Mouse (Mus musculus): ENCODE measurements around the gene Kcnk1.

Kcnk1 gene

DNA sequence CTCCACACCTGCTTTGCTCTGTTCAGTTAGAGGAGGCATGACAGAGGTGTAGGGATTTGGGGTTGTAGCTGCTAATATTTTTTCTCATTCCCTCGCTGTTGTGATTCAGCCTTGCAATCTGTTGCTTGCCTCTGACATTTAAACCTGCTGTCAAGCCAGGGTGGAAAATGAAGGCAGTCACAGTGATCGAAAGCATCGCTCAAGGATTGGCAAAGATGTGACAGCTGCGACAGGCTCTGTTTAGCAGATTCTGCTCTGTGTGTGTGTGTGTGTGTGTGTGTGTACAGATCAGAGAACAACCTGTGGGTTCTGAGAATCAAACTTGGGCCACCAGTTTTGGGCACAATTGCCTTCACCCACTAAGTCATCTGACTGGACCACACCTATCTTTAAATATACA lies 50.8 kb downstream of the Kcnk1 start:
- no peak for DNase-seq (ENCODE audit: extremely low read depth, low read depth)

DNA sequence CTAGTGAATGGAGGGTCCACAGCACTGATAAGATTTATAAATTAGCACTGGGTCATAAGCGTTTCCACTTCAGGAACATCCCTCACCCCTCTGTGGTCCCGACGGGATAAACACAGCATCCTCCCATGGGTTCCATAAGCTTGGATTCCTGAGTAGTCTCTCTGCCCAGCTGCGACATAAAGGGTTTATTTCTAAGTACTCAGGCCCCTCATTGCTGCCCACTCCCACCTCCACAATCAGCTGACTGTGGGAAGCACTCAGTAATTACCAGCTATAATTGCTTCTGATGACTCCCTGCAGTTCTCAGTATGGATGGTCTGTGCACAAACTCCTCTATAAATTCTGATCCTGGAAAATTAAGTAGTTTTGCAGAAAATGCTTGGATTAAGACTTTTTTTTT lies 58.9 kb downstream of the Kcnk1 start:
- DNase-seq (ENCODE audit: extremely low read depth, low read depth) = no peak

DNA sequence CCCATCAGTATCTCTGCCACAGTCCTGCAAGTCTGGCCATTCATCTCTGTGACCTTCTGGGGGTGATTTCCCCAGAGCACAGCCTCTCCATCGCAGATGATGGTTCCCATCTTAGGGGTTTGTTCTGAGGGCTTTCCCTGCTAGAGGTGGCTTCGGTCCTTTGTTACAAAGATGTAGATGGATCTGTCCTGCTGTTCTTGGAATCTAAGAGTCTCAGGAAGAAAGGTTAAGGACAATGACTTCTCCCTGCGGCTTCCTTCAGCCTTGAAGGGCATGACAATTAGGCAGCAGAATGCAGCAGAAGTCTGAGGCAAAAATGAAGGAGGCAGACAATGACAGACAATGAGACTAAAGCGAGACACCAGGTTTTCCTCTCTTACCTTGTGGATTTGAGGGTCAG lies 63.9 kb downstream of the Kcnk1 start:
- DNase-seq (ENCODE audit: extremely low read depth, low read depth) = no peak

GRCm38 (mm10) chr8:126062844-126063243 lies 67.9 kb downstream of the Kcnk1 start:
- DNase-seq (ENCODE audit: extremely low read depth, low read depth) = no peak

- DNase-seq (ENCODE audit: extremely low read depth, low read depth) = no peak
These were observed 69.0 kb downstream of the Kcnk1 start for GRCm38 (mm10) chr8:126063832-126064409.

- DNase-seq (ENCODE audit: extremely low read depth, low read depth) = no peak
These were observed 69.7 kb downstream of the Kcnk1 start for GRCm38 (mm10) chr8:126064587-126065145.

DNA sequence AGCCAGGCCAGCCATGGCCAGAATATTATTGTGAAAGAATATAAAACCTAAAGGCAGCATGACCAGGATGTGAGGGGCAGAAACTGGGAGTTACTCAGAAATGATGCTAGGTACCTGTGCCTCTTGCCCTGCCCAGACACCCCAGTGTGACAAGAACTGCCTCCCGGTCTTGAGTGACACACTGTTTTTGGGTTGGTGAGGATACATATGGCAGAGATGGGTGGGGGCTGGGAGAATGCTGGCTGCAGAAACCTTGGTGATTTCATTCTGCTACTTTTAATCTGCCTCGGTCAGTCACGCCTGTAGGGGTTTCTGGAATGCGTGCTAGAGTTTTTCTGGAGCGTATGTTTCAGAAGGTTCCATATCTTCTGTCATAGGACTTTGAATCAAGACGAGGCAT lies 72.3 kb downstream of the Kcnk1 start:
- no peak for DNase-seq (ENCODE audit: extremely low read depth, low read depth)

DNA sequence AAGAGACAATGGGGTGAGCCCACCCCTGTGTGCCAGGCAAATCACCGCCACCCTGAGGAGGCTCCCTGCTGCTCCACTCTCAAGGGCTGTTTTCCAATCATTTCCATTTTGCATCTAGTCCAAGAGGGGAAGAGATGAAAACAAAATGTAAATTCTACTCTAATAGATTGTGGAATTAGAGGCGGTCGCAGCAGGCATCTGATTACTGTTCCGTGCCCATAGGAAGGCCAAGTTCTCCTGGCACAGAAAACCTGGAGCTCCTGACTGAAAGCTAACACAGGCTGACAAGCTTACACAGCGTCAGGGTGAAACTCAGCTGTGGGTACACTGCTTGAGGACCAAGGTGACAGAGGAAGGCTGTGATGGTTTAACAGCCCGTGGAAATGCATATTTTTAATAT lies 73.2 kb downstream of the Kcnk1 start:
- no peak for DNase-seq (ENCODE audit: extremely low read depth, low read depth)

- no peak for DNase-seq (ENCODE audit: extremely low read depth, low read depth)
These were observed 77.7 kb downstream of the Kcnk1 start for GRCm38 (mm10) chr8:126072678-126073077.

- DNase-seq (ENCODE audit: extremely low read depth, low read depth) = no peak
These were observed 78.3 kb downstream of the Kcnk1 start for GRCm38 (mm10) chr8:126073141-126073740.

- DNase-seq (ENCODE audit: extremely low read depth, low read depth) = no peak
These were observed 79.1 kb downstream of the Kcnk1 start for GRCm38 (mm10) chr8:126074111-126074510.

DNA sequence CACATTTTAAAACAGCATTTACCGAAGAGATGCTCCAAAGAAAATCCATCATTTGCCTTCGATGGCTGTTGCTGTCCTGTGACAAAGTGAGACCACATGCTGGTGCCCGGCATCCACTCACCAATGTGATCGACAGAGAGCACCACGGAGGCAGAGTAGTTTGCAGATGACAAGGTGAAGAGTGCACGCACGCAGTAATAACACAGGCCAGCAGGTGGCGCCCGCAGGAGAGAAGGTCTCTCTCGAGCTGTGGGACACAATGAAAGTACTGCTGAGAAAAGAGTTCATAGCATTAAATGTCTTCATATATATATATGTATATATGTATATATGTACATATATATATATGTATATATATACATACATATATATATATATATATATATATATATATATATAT lies 80.4 kb downstream of the Kcnk1 start:
- no peak for DNase-seq (ENCODE audit: extremely low read depth, low read depth)

All from MEL-GATA-1-ER (cell line).